Mouse (Mus musculus): ENCODE results near the gene Rnf149. TPM values are rescaled to one million over a fixed set of nuclear protein-coding genes. Genes with fewer than 3 reads are reported as not detected.
A peak's percentile ranks its signal among the peaks of the same experiment; 100 is the strongest.

Gene Rnf149
- polyA plus RNA-seq (2012; rRNA removed): 16.6 and 21.4 TPM in 2 replicates

DNA sequence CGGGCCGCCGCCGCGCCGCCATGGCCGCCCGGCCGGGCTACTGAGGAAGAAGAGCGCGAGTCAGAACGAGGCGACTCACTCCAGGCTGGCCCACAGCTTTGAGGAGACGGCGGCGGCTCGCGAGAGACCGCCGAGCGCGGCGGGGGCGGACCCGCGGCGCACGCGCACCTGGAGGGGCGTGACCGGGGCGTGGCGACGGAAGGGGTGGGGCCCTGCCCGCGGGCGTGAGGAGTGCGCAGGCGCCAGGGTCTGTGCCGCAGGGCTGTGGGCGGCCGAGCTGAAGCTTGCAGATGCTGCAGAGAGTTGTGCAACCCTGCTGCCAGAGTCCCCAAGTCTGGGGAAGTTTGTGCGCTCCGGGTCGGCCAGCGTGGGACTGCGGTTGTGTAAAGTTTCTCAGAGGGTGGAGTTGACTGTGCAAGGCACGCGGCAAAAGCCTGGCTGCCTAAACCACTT lies at the start of gene Rnf149:
Rnf149 (minus strand) TSS at position 153 of the 453 bp plus-strand sequence.
- TF ChIP-seq CTCF (IDR thresholded peaks at IDR 0.05; ENCODE audit: borderline replicate concordance, control insufficient read depth, extremely low read depth, insufficient read depth, low read length, poor library complexity): peak; percentile 61; the same call in 1 of the 2 replicates
- TF ChIP-seq POLR2A (IDR thresholded peaks at IDR 0.05; ENCODE audit: control insufficient read depth, extremely low read depth, insufficient read depth, low read length, poor library complexity): peak; percentile 94
- H3K4me1 ChIP-seq (replicated peaks; ENCODE audit: control insufficient read depth, insufficient read depth, low read length): peaks cover 3% of the 10 kb centered on the region; the same call in 1 of the 2 replicates
- under 1% methylated on average over 49 of the region's 49 CpGs for WGBS

DNA sequence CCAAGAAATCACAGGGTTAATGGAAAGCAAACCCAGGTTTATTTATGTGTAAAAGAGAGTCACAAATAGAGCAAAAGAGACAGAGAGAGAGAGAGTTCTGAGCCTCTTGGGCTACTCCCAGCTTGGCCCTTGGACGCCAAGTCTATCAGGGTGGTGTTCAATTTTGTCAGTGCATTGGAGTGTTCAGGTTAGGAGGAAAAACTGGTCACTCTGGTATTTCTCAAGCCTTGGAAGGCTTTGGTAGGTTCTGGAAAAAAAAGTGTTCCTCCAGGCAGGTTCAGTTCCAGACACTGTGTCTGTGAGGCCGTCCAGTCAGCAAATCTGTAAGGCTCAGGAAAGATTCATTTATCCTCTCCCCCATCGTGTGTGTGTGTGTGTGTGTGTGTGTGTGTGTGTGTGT lies 48.3 kb upstream of the Rnf149 start:
- Histone ChIP-seq H3K4me3 (ENCODE audit: control insufficient read depth, insufficient read depth, low read length) (no peak overlapping the region), H3K4me1 (replicated peaks; ENCODE audit: control insufficient read depth, insufficient read depth, low read length) (no peaks in the 10 kb centered on the region), H3K27me3 (ENCODE audit: control insufficient read depth, insufficient read depth, low read length) (no peaks in the 10 kb centered on the region), H3K36me3 (ENCODE audit: control insufficient read depth, insufficient read depth, low read length) (no peaks in the 10 kb centered on the region), H3K27ac (ENCODE audit: control insufficient read depth, insufficient read depth, low read length) (no peak overlapping the region)
- no peak for DNase-seq
- 77% methylated on average over 3 of the region's 3 CpGs for WGBS
- TF ChIP-seq CTCF (IDR thresholded peaks at IDR 0.05; ENCODE audit: borderline replicate concordance, control insufficient read depth, extremely low read depth, insufficient read depth, low read length, poor library complexity): no peak
- TF ChIP-seq POLR2A (IDR thresholded peaks at IDR 0.05; ENCODE audit: control insufficient read depth, extremely low read depth, insufficient read depth, low read length, poor library complexity): no peak

More for the DNA sequence above, at the start of gene Rnf149:
- Histone ChIP-seq H3K27me3 (ENCODE audit: control insufficient read depth, insufficient read depth, low read length) (no peaks in the 10 kb centered on the region), H3K4me3 (ENCODE audit: control insufficient read depth, insufficient read depth, low read length) (peak within 1 kb of the TSS; percentile 63), H3K36me3 (ENCODE audit: control insufficient read depth, insufficient read depth, low read length) (no peaks in the 10 kb centered on the region), H3K27ac (ENCODE audit: control insufficient read depth, insufficient read depth, low read length) (peak within 1 kb of the TSS; percentile 65)
- DNase-seq: peak; percentile 99

DNA sequence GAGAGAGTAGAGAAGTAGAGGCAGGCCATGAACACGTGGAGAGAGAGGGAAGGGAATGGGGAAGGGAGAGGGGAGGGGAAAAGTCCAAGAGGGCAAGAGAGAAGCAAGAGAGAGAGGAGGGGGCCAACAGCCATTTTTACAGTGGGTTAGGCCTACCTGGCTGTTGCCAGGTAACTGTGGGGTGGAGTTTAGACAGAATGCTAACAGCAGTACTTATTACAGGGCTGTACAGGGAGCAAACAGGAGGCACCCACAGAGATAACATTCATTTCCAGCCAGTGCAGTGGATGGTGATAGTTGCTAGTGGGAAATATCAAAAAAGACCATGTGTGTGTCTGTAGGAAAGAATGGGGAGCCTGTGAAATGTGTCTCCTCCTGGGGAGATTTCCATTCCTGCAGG lies 46.5 kb upstream of the Rnf149 start:
- no peaks in the 10 kb centered on the region for H3K27me3 ChIP-seq (ENCODE audit: control insufficient read depth, insufficient read depth, low read length)
- H3K27ac ChIP-seq (ENCODE audit: control insufficient read depth, insufficient read depth, low read length): no peak overlapping the region
- H3K36me3 ChIP-seq (ENCODE audit: control insufficient read depth, insufficient read depth, low read length): no peaks in the 10 kb centered on the region
- WGBS: 81% methylated on average over 1 of the region's 1 CpGs
- DNase-seq: no peak
- no peaks in the 10 kb centered on the region for H3K4me1 ChIP-seq (replicated peaks; ENCODE audit: control insufficient read depth, insufficient read depth, low read length)
- no peak overlapping the region for H3K4me3 ChIP-seq (ENCODE audit: control insufficient read depth, insufficient read depth, low read length)
- no peak for TF ChIP-seq POLR2A (IDR thresholded peaks at IDR 0.05; ENCODE audit: control insufficient read depth, extremely low read depth, insufficient read depth, low read length, poor library complexity)
- TF ChIP-seq CTCF (IDR thresholded peaks at IDR 0.05; ENCODE audit: borderline replicate concordance, control insufficient read depth, extremely low read depth, insufficient read depth, low read length, poor library complexity): no peak

DNA sequence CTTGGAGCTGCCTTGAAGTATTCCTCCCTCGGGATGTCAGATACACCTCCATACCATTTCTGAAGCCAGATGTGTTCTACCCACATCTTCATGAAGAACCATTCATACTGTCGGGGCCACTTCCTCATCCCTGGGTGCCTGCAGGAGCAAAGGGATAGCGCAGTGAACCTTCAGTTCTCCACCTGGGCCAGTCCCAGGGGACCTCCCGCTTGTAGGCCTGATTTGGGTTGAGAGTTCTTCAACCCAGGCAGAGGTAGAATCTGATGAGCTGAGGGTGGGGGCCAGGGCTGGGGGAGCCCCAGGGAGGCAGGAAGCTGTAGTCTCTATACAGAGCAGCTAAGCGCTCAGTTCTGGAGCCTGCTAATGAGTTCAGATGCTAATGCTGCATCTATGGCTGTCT lies 45.9 kb upstream of the Rnf149 start:
- no peak overlapping the region for H3K27ac ChIP-seq (ENCODE audit: control insufficient read depth, insufficient read depth, low read length)
- no peak overlapping the region for H3K4me3 ChIP-seq (ENCODE audit: control insufficient read depth, insufficient read depth, low read length)
- H3K27me3 ChIP-seq (ENCODE audit: control insufficient read depth, insufficient read depth, low read length): no peaks in the 10 kb centered on the region
- H3K4me1 ChIP-seq (replicated peaks; ENCODE audit: control insufficient read depth, insufficient read depth, low read length): no peaks in the 10 kb centered on the region
- H3K36me3 ChIP-seq (ENCODE audit: control insufficient read depth, insufficient read depth, low read length): no peaks in the 10 kb centered on the region
- WGBS: 95% methylated on average over 5 of the region's 5 CpGs
- no peak for TF ChIP-seq CTCF (IDR thresholded peaks at IDR 0.05; ENCODE audit: borderline replicate concordance, control insufficient read depth, extremely low read depth, insufficient read depth, low read length, poor library complexity)
- no peak for TF ChIP-seq POLR2A (IDR thresholded peaks at IDR 0.05; ENCODE audit: control insufficient read depth, extremely low read depth, insufficient read depth, low read length, poor library complexity)
- no peak for DNase-seq

DNA sequence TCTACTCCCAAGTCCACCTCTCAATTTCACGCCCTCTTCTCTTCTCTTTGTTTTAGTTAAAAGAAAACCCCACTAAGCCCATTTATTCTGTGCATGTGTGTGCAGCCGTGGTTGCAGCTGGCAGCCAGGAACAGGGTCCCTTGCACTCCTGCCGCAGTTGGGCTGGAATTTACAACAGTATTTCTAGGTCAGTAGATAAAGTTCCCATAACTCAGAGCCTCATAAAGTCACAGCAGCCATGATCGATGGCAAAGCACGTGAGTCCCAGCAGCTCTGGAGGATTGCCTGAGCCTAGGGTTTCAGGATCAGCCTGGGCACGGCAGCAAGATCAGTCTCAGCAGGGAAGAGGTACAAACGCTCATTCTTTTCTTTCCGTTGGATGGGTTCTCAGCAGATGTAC lies 41.3 kb upstream of the Rnf149 start:
- no peak overlapping the region for H3K27ac ChIP-seq (ENCODE audit: control insufficient read depth, insufficient read depth, low read length)
- H3K27me3 ChIP-seq (ENCODE audit: control insufficient read depth, insufficient read depth, low read length): no peaks in the 10 kb centered on the region
- DNase-seq: no peak
- H3K36me3 ChIP-seq (ENCODE audit: control insufficient read depth, insufficient read depth, low read length): no peaks in the 10 kb centered on the region
- peaks cover 4% of the 10 kb centered on the region; the same call in 1 of the 2 replicates for H3K4me1 ChIP-seq (replicated peaks; ENCODE audit: control insufficient read depth, insufficient read depth, low read length)
- TF ChIP-seq CTCF (IDR thresholded peaks at IDR 0.05; ENCODE audit: borderline replicate concordance, control insufficient read depth, extremely low read depth, insufficient read depth, low read length, poor library complexity) (no peak), POLR2A (IDR thresholded peaks at IDR 0.05; ENCODE audit: control insufficient read depth, extremely low read depth, insufficient read depth, low read length, poor library complexity) (no peak)
- no peak overlapping the region for H3K4me3 ChIP-seq (ENCODE audit: control insufficient read depth, insufficient read depth, low read length)
- 91% methylated on average over 8 of the region's 8 CpGs for WGBS

DNA sequence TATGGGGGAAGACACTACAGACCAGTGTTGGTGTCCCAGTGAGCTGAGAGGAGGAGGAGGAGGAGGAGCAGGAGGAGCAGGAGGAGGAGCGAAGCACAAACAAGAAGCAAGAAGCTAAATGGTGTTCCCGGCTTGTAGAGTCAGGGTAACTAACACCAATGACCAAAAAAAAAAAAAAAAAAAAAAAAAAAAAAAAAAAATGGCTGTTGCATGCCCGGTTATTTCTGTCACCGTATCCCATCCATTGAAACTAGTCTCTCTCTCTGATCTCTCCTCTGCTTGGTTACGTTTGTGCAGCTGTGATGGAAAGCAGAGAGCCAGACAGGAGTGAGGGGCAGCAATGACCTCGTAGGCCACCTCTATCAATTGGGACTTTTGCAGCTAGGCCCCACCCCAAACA lies 38.3 kb upstream of the Rnf149 start:
- Histone ChIP-seq H3K27ac (ENCODE audit: control insufficient read depth, insufficient read depth, low read length) (no peak overlapping the region), H3K27me3 (ENCODE audit: control insufficient read depth, insufficient read depth, low read length) (no peaks in the 10 kb centered on the region), H3K36me3 (ENCODE audit: control insufficient read depth, insufficient read depth, low read length) (no peaks in the 10 kb centered on the region), H3K4me3 (ENCODE audit: control insufficient read depth, insufficient read depth, low read length) (no peak overlapping the region), H3K4me1 (replicated peaks; ENCODE audit: control insufficient read depth, insufficient read depth, low read length) (peaks cover 4% of the 10 kb centered on the region; the same call in 1 of the 2 replicates)
- WGBS: 85% methylated on average over 6 of the region's 6 CpGs
- TF ChIP-seq POLR2A (IDR thresholded peaks at IDR 0.05; ENCODE audit: control insufficient read depth, extremely low read depth, insufficient read depth, low read length, poor library complexity) (no peak), CTCF (IDR thresholded peaks at IDR 0.05; ENCODE audit: borderline replicate concordance, control insufficient read depth, extremely low read depth, insufficient read depth, low read length, poor library complexity) (no peak)
- DNase-seq: no peak
